Mouse (Mus musculus) natural killer cell, adult 2 months (primary cell): ENCODE results near the gene Gm17374.
"Not testable (repeated sequence)": the region's sequence is repeated elsewhere in the genome, so short reads cannot be mapped to it uniquely, and the experiment has no call there.

ENCODE experiments used
- DNase-seq, 2 experiments: peaks; one replicate each; pipeline ENCODE4 v3.0.0; 2022; ENCODE audit warnings: low spot score in 2 of 2

The Gm17374 gene

DNA sequence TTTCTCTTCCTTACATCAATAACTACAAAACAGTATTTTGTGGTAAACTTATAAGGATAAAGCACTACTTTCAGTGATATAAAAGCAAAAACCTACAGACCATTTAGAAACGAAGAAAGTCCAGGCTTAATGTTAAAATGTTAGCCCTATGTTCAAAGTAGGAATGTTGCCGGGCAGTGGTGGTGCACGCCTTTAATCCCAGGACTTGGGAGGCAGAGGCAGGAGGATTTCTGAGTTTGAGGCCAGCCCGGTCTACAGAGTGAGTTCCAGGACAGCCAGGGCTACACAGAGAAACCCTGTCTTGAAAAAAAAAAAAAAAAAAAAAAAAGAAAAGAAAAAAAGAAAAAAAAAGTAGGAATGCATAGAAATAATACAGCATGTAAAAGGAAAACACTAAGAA is at the start of gene Gm17374:
Gm17374 (plus strand) TSS at position 301 of the 400 bp plus-strand sequence.
- not testable (repeated sequence) for DNase-seq

DNA sequence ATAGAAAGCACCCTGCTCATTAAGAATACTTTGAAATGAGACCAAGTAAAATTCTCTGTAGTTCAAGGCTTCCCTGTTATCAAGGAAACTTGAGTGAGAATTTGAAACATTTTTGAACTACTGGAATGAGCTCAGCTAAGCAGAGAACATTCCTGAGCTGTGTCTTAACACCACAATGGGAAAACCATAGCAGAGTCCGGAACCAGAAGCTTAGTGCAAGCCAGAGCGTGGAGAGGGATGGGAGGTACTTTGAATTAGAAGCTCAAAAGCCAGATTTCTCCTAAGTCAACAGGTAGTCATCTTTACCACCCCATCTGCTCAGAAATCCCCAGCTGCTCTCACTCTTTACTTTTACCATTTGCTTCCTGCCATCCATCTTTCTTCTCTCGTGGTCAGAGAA is 46.9 kb upstream of the Gm17374 start:
- no peak for DNase-seq

- no peak for DNase-seq
Observed at GRCm38 (mm10) chr2:140107641-140108040, 44.2 kb upstream of the Gm17374 start.

- DNase-seq: no peak
Observed at GRCm38 (mm10) chr2:140108945-140109344, 42.9 kb upstream of the Gm17374 start.

GRCm38 (mm10) chr2:140113851-140114250 is 38.0 kb upstream of the Gm17374 start:
- DNase-seq: no peak

DNA sequence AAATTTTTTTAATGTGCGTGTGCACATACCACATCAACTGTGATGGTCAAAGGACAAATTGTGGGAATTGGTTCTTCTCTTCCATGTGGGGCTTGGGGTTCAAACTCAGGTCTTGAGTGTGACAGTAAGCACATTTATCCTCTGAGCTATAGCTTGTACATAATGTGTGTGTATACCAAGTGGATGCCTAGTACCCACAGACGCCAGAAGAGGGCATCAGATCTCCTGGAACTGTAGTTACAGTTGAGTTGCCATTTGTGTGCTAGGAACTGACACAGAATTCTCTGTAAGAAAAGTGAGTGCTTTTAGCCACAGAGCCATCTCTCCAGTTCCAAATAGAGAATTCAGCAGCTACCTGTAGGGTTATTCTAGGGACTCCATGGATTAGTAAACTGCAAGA is 26.3 kb upstream of the Gm17374 start:
- no peak for DNase-seq

- no peak for DNase-seq
Observed at GRCm38 (mm10) chr2:140159186-140159730, 7.4 kb downstream of the Gm17374 start.

- no peak for DNase-seq
Observed at GRCm38 (mm10) chr2:140163351-140163854, 11.6 kb downstream of the Gm17374 start.

- DNase-seq: no peak
Observed at GRCm38 (mm10) chr2:140169057-140169456, 17.2 kb downstream of the Gm17374 start.

- DNase-seq: peak; percentile 82 to 88
Observed at GRCm38 (mm10) chr2:140170127-140170802, 18.4 kb downstream of the Gm17374 start, which contains the start of the genes Esf1 and Ndufaf5. Gene Esf1 (minus strand): TSS chr2:140170564. Gene Ndufaf5 (plus strand): TSS chr2:140170649.

DNA sequence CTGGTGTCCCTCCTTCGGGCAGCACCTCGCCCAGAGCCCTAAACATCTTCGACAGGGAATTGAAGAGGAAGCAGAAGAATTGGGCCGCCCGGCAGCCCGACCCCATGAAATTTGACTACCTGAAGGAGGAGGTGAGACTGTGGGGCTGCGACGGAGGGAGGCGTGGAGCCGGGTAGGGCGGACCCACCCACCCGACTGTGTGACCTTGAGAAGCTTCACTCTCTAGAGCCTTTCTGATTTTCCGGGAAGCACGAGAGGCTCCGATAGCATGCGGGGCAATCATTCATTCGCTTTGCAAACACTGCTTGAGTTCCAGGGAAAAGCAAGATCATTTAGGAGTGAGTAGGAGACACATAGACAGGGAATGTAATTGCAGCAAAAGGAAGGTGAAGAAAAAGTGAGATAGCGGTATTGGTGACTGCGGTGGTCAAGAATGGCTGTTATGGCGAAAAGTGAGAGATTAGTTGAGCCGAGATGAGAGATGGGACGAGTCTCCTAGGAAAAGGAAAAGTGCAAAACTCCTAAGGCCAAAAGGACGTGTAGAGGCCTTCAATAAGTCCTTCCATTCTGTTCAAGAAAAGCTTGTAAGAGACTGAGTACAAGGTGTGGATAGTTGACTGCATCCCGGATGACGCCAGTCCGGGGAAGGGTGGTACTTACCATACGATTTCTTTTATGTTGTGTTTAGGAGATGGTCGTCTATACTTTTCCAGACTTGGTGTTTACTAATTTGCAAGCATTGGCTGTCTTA is 19.1 kb downstream of the Gm17374 start:
- no peak for DNase-seq

- not testable (repeated sequence) for DNase-seq
Observed at GRCm38 (mm10) chr2:140185685-140186210, 33.9 kb downstream of the Gm17374 start.

GRCm38 (mm10) chr2:140200713-140201112 is 48.9 kb downstream of the Gm17374 start:
- no peak for DNase-seq

- DNase-seq: no peak
Observed at GRCm38 (mm10) chr2:140202573-140202972, 50.7 kb downstream of the Gm17374 start.
